Mouse (Mus musculus) MEL (cell line): ENCODE results near the gene Cd24a. TPM values are rescaled to one million over a fixed set of nuclear protein-coding genes. Genes with fewer than 3 reads are reported as not detected.

ENCODE experiments used
- DNase-seq: peaks from one replicate; pipeline ENCODE4 v3.0.0; 2011; ENCODE audit warnings: low read depth, low spot score
- H3K27ac ChIP-seq: 2 replicates; pipeline ENCODE4 v1.5.1; 2012; ENCODE audit warnings: low read depth, mild to moderate bottlenecking, control low read depth, low read length, moderate library complexity; ENCODE audit not compliant: control insufficient read depth
- H3K27me3 ChIP-seq, 2 experiments: fragments of 150-350 bp in 1 of 2; sonication (generic) in 1 of 2; 2 replicates each; pipeline ENCODE4 v1.6.1; 2012; ENCODE audit warnings: low read length in 2 of 2, mild to moderate bottlenecking in 2 of 2, improper control_type of control experiment in 1 of 2, moderate library complexity in 1 of 2; ENCODE audit not compliant: insufficient read depth in 2 of 2, control insufficient read depth in 1 of 2
- H3K36me3 ChIP-seq, 2 experiments: 2 replicates each; pipeline ENCODE4 v1.6.1; 2012 to 2014; ENCODE audit warnings: low read length in 2 of 2, improper control_type of control experiment in 1 of 2, inconsistent platforms in 1 of 2, mild to moderate bottlenecking in 1 of 2; ENCODE audit not compliant: insufficient read depth in 2 of 2, control insufficient read depth in 1 of 2
- H3K4me1 ChIP-seq, 2 experiments: fragments of 150-350 bp in 1 of 2; sonication (generic) in 1 of 2; 2 replicates each; pipeline ENCODE4 v1.6.1; 2012; ENCODE audit warnings: low read length in 2 of 2, improper control_type of control experiment in 1 of 2, mild to moderate bottlenecking in 1 of 2; ENCODE audit not compliant: insufficient read depth in 2 of 2, control insufficient read depth in 1 of 2
- H3K4me3 ChIP-seq, 2 experiments: fragments of 150-350 bp in 1 of 2; sonication (generic) in 1 of 2; 2 replicates each; pipeline ENCODE4 v1.5.1; 2012; ENCODE audit warnings: low read depth in 2 of 2, low read length in 2 of 2, mild to moderate bottlenecking in 2 of 2, moderate library complexity in 2 of 2, control low read depth in 1 of 2, improper control_type of control experiment in 1 of 2; ENCODE audit not compliant: control insufficient read depth in 1 of 2, insufficient read depth in 1 of 2
- H3K79me2 ChIP-seq: 2 replicates; pipeline ENCODE4 v1.6.1; 2012; ENCODE audit warnings: mild to moderate bottlenecking, low read length, moderate library complexity; ENCODE audit not compliant: control insufficient read depth, poor library complexity, insufficient read depth
- H3K9ac ChIP-seq: 2 replicates; pipeline ENCODE4 v1.6.1; 2012; ENCODE audit warnings: low read depth, mild to moderate bottlenecking, control low read depth, low read length, moderate library complexity; ENCODE audit not compliant: control insufficient read depth, poor library complexity, severe bottlenecking
- H3K9me3 ChIP-seq: fragments of 150-350 bp; sonication (generic); replicated peaks from 2 replicates; pipeline ENCODE4 v1.6.1; 2012; ENCODE audit warnings: mild to moderate bottlenecking, low read length, improper control_type of control experiment, moderate library complexity; ENCODE audit not compliant: insufficient read depth
- BHLHE40 ChIP-seq: IDR thresholded peaks from 2 replicates; pipeline ENCODE4 v1.6.1; 2012; ENCODE audit warnings: low read depth, mild to moderate bottlenecking, inconsistent platforms, low read length, improper control_type of control experiment, borderline replicate concordance
- CHD1 ChIP-seq: IDR thresholded peaks from 2 replicates; pipeline ENCODE4 v1.6.1; 2012; ENCODE audit warnings: low read depth, mild to moderate bottlenecking, inconsistent platforms, low read length, improper control_type of control experiment
- CHD2 ChIP-seq: IDR thresholded peaks from 2 replicates; pipeline ENCODE4 v1.6.1; 2011; ENCODE audit warnings: low read length, improper control_type of control experiment
- ELF1 ChIP-seq: IDR thresholded peaks from 2 replicates; pipeline ENCODE4 v1.6.1; 2014; ENCODE audit warnings: low read depth, mild to moderate bottlenecking, inconsistent platforms, low read length, improper control_type of control experiment, moderate library complexity
- EP300 ChIP-seq, 2 experiments: IDR thresholded peaks; 2 replicates each; pipeline ENCODE4 v1.6.1; 2011; ENCODE audit warnings: improper control_type of control experiment in 2 of 2, low read length in 2 of 2, low read depth in 1 of 2, mild to moderate bottlenecking in 1 of 2
- ETS1 ChIP-seq: IDR thresholded peaks from 2 replicates; pipeline ENCODE4 v1.6.1; 2012; ENCODE audit warnings: low read depth, mild to moderate bottlenecking, inconsistent platforms, low read length, improper control_type of control experiment, moderate library complexity
- GATA1 ChIP-seq: IDR thresholded peaks from 2 replicates; pipeline ENCODE4 v1.6.1; 2011; ENCODE audit warnings: low read depth, low read length, improper control_type of control experiment
- MAFK ChIP-seq: IDR thresholded peaks from 2 replicates; pipeline ENCODE4 v1.6.1; 2011; ENCODE audit warnings: low read depth, mild to moderate bottlenecking, low read length, improper control_type of control experiment, borderline replicate concordance
- MEF2A ChIP-seq: IDR thresholded peaks from 2 replicates; pipeline ENCODE4 v1.6.1; 2014; ENCODE audit warnings: low read depth, mild to moderate bottlenecking, inconsistent platforms, low read length, improper control_type of control experiment; ENCODE audit not compliant: poor library complexity, insufficient replicate concordance, severe bottlenecking; ENCODE audit errors: extremely low read depth
- MYB ChIP-seq: IDR thresholded peaks from 2 replicates; pipeline ENCODE4 v1.6.1; 2011; ENCODE audit warnings: mild to moderate bottlenecking, low read depth, low read length, improper control_type of control experiment
- NELFE ChIP-seq: IDR thresholded peaks from 2 replicates; pipeline ENCODE4 v1.6.1; 2011; ENCODE audit warnings: low read depth, low read length, improper control_type of control experiment
- NRF1 ChIP-seq: IDR thresholded peaks from 2 replicates; pipeline ENCODE4 v1.6.1; 2014; ENCODE audit warnings: low read depth, mild to moderate bottlenecking, inconsistent platforms, low read length, improper control_type of control experiment, moderate library complexity; ENCODE audit not compliant: poor library complexity, insufficient read depth, severe bottlenecking
- POLR2AphosphoS2 ChIP-seq: IDR thresholded peaks from 2 replicates; pipeline ENCODE4 v1.6.1; 2011; ENCODE audit warnings: low read length, improper control_type of control experiment
- POLR2AphosphoS5 ChIP-seq: IDR thresholded peaks from 2 replicates; pipeline ENCODE4 v1.6.1; 2012; ENCODE audit warnings: low read depth, borderline replicate concordance, mild to moderate bottlenecking, inconsistent platforms, low read length, moderate library complexity, mixed read lengths
- RAD21 ChIP-seq: IDR thresholded peaks from 2 replicates; pipeline ENCODE4 v1.6.1; 2011; ENCODE audit warnings: mild to moderate bottlenecking, low read depth, low read length, improper control_type of control experiment
- RCOR1 ChIP-seq: IDR thresholded peaks from 2 replicates; pipeline ENCODE4 v1.6.1; 2012; ENCODE audit warnings: low read depth, mild to moderate bottlenecking, inconsistent platforms, low read length, improper control_type of control experiment
- SMC3 ChIP-seq: IDR thresholded peaks from 2 replicates; pipeline ENCODE4 v1.6.1; 2011; ENCODE audit warnings: low read depth, low read length, improper control_type of control experiment
- TAL1 ChIP-seq: IDR thresholded peaks from 2 replicates; pipeline ENCODE4 v1.6.1; 2012; ENCODE audit warnings: mild to moderate bottlenecking, inconsistent platforms, low read length, moderate library complexity, mixed read lengths
- TBP ChIP-seq: IDR thresholded peaks from 2 replicates; pipeline ENCODE4 v1.8.0; 2011; ENCODE audit warnings: low read depth, low read length, improper control_type of control experiment
- TCF12 ChIP-seq: IDR thresholded peaks from 2 replicates; pipeline ENCODE4 v1.6.1; 2014; ENCODE audit warnings: low read depth, mild to moderate bottlenecking, inconsistent platforms, low read length, improper control_type of control experiment, moderate library complexity
- USF1 ChIP-seq: IDR thresholded peaks from 2 replicates; pipeline ENCODE4 v1.6.1; 2014; ENCODE audit warnings: low read depth, mild to moderate bottlenecking, inconsistent platforms, low read length, improper control_type of control experiment, moderate library complexity
- USF2 ChIP-seq, 2 experiments: IDR thresholded peaks; 2 replicates each; pipeline ENCODE4 v1.6.1; 2011 to 2012; ENCODE audit warnings: improper control_type of control experiment in 2 of 2, low read length in 2 of 2, borderline replicate concordance in 1 of 2, inconsistent platforms in 1 of 2, low read depth in 1 of 2, mild to moderate bottlenecking in 1 of 2; ENCODE audit not compliant: insufficient read depth in 1 of 2
- ZKSCAN1 ChIP-seq: IDR thresholded peaks from 2 replicates; pipeline ENCODE4 v1.6.1; 2012; ENCODE audit warnings: low read depth, mild to moderate bottlenecking, inconsistent platforms, low read length, improper control_type of control experiment, moderate library complexity
- ZMIZ1 ChIP-seq: IDR thresholded peaks from 2 replicates; pipeline ENCODE4 v1.6.1; 2012; ENCODE audit warnings: low read depth, mild to moderate bottlenecking, inconsistent platforms, low read length, improper control_type of control experiment, moderate library complexity
- polyA plus RNA-seq, 2 experiments: library from polyadenylated mRNA; stranded (reverse) in 1 of 2; unstranded in 1 of 2; fragments of >175 nt in 1 of 2; fragments of >200 nt in 1 of 2; gene quantifications; 2 replicates each; pipeline versions ENCODE4 v1.2.1 to v1.2.4; 2012; ENCODE audit warnings: low replicate concordance in 2 of 2, low read depth in 1 of 2; ENCODE audit not compliant: insufficient read length in 2 of 2, insufficient read depth in 1 of 2, missing spikeins in 1 of 2
- total RNA-seq: library from RNA; depleted of rRNA; stranded (reverse); fragments of 300-350 nt; gene quantifications from 2 replicates; pipeline ENCODE4 v1.2.3, GENCODE M21; 2012

Gene Cd24a
- total and polyA plus RNA-seq, 3 experiments, result 96.6 to 181 TPM; not detected in 1

- TF ChIP-seq CHD2 (no peak), USF2 (IDR thresholded peaks at IDR 0.05; ENCODE audit: borderline replicate concordance in 1 of 2, insufficient read depth in 1 of 2, low read depth in 1 of 2, low read length in 2 of 2) (no peak), GATA1 (0 out of 2 replicates have a peak, but pooled peaks have one; percentile 15), EP300 (IDR thresholded peaks at IDR 0.05; ENCODE audit: low read depth in 1 of 2, low read length in 2 of 2) (peak in 1 of 2 experiments; percentile 44; a peak in 2 of 4 replicates), TCF12 (peak; percentile 36; the same call in 1 of the 2 replicates), MEF2A (no peak), TAL1 (peak; percentile 46; the same call in 1 of the 2 replicates)
- TF ChIP-seq, all 39 proteins: peak for 4
- Histone ChIP-seq H3K9me3 (no peaks in the 10 kb centered on the region), H3K79me2 (no peaks in the 10 kb centered on the region), H3K27me3 (no peaks in the 10 kb centered on the region), H3K4me1 (peaks cover 0 to 5% of the 10 kb centered on the region in 2 experiments; a peak in 2 of 4 replicates), H3K36me3 (peaks cover 0 to 6% of the 10 kb centered on the region in 2 experiments; a peak in 2 of 4 replicates), H3K9ac (no peak overlapping the region), H3K27ac (no peak overlapping the region), H3K4me3 (no peak overlapping the region)
- DNase-seq, result no peak
These were observed 47.5 kb downstream of the Cd24a start for GRCm38 (mm10) chr10:43625578-43625977.

GRCm38 (mm10) chr10:43629216-43629615 is 51.1 kb downstream of the Cd24a start:
- H3K4me1 ChIP-seq, result peaks cover 5 to 22% of the 10 kb centered on the region in 2 experiments; a peak in 3 of 4 replicates
- H3K36me3 ChIP-seq, result peaks cover 0 to 15% of the 10 kb centered on the region in 2 experiments; a peak in 2 of 4 replicates
- H3K27ac ChIP-seq, result no peak overlapping the region
- TF ChIP-seq ETS1 (no peak), RAD21 (no peak), ELF1 (no peak), CHD1 (no peak), POLR2AphosphoS5 (no peak), RCOR1 (no peak), MAFK (no peak), BHLHE40 (no peak), TCF12 (no peak), SMC3 (no peak), POLR2AphosphoS2 (no peak), NELFE (no peak), TAL1 (no peak), ZMIZ1 (no peak), USF2 (IDR thresholded peaks at IDR 0.05; ENCODE audit: borderline replicate concordance in 1 of 2, insufficient read depth in 1 of 2, low read depth in 1 of 2, low read length in 2 of 2) (no peak), TBP (no peak), MYB (no peak), USF1 (no peak), NRF1 (no peak), ZKSCAN1 (no peak)
- no peaks in the 10 kb centered on the region for H3K27me3 ChIP-seq
- no peak overlapping the region for H3K4me3 ChIP-seq
- H3K9ac ChIP-seq, result no peak overlapping the region
- H3K9me3 ChIP-seq, result no peaks in the 10 kb centered on the region
- no peaks in the 10 kb centered on the region for H3K79me2 ChIP-seq
- no peak for DNase-seq
